Mouse (Mus musculus) cerebellum, adult (tissue): ENCODE results near the gene Arhgef1.

ENCODE experiments used
- ATAC-seq: cut with Nextera tagmentation; 2 replicates; pipeline ENCODE4 v1.9.2; 2017; ENCODE audit warnings: mild to moderate bottlenecking, moderate library complexity, mixed read lengths; ENCODE audit not compliant: insufficient number of reproducible peaks, low FRiP score, low TSS enrichment

Arhgef1 gene

GRCm38 (mm10) chr7:24973902-24974301 is 71.2 kb downstream of the Arhgef1 start:
- no peak for ATAC-seq

GRCm38 (mm10) chr7:24974893-24975595 is 72.3 kb downstream of the Arhgef1 start:
- no peak for ATAC-seq
